Mouse (Mus musculus): ENCODE measurements around the gene Rad18. TPM values are rescaled to one million over a fixed set of nuclear protein-coding genes. Genes with fewer than 3 reads are reported as not detected.

The Rad18 gene
- total RNA-seq, 4 experiments from 2014 or later, result 7.4 to 8.9 (median 8.1) TPM

DNA sequence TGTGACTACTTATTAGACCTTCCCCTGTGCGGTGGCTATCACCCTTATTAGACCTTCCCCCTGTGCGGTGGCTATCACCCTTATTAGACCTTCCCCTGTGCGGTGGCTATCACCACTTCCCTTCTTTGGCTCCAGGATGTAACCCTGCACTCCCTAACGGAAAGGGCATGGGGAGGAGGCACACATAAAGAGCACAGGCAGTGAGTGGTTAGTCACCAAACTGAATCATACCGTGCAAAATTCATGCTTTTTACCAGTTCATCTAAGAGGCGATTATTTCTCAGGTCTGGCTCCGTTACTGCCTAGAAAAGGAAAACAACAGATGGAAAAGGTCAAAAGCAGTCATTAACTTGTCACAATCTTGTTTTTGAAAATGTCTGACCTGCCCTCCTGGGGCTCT lies 10.0 kb downstream of the Rad18 start:
- DNase-seq (ENCODE audit: low spot score in 2 of 2), result no peak

DNA sequence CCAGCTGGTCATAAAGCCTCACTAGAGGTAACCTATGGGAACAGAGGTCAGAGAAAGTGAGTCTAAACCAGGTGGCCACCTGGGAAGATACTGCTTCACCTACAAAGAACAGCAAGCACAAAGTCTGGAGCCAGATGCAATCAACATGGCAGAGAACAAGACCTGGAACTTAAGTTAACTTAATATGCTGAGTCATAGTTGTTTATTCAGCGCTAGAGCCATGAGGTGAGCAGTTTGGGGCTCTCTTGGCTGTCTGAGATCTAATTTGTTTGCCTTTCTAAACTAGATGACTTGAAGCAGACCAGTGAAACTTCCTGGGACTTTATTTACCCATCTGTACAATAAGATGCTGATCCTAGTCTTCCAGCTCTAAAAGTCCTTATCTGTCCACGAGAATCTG lies 12.4 kb downstream of the Rad18 start:
- DNase-seq (ENCODE audit: low spot score in 2 of 2), result no peak

DNA sequence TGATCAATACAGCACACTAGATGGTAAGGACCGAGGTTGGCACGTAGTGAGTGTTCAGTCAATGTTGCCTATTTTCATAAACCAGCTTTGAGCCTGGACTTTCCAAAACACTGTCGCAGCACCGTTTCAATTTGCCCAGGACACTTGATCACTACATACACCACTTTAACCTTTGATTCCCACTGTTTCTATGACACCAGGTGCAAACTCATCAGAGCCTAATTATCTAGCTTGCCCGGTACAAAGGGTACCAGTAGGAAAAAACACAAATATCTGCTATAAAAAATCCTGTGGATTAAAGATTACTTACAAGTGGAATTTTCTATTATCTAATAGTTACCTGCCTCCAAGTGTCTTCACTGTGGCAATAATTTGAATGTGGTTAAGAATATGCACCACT lies 64.4 kb downstream of the Rad18 start:
- no peak for DNase-seq (ENCODE audit: low spot score in 2 of 2)

DNA sequence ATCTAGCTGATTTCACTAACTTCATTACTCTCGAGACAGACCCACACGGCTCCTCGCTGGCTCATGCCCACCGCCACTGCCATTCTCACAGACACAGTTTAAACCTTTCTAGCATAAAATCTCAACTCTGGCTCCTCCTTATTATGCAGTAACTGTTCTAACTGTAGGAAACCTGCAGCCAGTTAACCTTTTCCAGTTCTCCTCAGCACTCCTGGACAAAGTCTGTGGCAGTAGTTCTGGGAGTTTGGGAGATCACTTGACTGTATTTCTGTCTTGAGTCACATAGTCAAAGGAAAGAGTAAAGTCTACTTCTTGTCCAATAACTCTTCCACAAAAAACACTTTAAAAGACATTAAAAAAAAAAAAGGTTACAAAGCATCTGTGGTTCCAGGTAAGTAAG lies 66.2 kb downstream of the Rad18 start:
- no peak for DNase-seq (ENCODE audit: low spot score in 2 of 2)

- DNase-seq (ENCODE audit: low spot score in 2 of 2), result no peak
Measured at GRCm38 (mm10) chr6:112628301-112628700, 68.2 kb downstream of the Rad18 start.

- DNase-seq (ENCODE audit: low spot score in 2 of 2), result no peak
Measured at GRCm38 (mm10) chr6:112622321-112622720, 74.2 kb downstream of the Rad18 start.

DNA sequence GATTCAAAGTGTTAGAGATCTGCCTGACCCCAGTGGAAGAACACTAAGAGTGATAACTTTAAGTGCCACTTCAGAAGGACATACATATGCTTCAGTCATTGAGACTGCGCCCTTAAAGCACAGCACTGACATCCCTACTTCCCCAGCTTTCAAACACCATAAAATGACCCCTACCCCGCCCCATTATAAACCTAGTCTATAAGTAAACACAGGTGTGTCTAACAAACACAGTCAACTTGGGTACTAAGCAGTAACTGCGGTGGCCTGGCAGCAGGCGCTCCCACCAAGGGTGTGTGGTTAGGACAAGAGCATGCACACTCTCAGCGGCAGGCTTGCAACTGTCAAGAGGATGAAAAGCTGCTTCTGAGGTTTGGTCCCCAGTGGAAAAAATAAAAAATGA lies 76.5 kb downstream of the Rad18 start:
- DNase-seq (ENCODE audit: low spot score in 2 of 2), result no peak

GRCm38 (mm10) chr6:112617728-112618318 lies 78.7 kb downstream of the Rad18 start:
- DNase-seq (ENCODE audit: low spot score in 2 of 2), result no peak

GRCm38 (mm10) chr6:112609027-112609426 lies 87.5 kb downstream of the Rad18 start:
- DNase-seq (ENCODE audit: low spot score in 2 of 2), result no peak

DNA sequence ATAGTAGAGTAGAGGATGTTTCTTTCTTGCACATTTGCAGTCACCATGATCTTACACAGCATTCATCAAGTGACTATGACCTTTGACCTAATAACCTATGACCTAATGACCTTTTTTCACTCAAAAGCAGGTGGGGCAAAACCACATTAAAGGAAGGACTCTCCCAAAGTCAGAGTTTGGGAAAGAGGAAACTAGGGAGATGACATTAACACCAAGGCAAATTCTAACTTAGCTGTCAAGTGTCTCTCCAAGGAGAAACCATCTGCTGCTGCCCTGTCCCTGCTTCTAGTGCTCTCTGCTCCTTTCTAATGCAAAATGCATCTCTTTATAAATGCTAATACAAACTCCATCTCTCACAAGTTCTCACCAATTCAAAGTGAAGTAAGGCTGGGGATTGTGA lies 92.6 kb downstream of the Rad18 start:
- DNase-seq (ENCODE audit: low spot score in 2 of 2), result no peak

DNA sequence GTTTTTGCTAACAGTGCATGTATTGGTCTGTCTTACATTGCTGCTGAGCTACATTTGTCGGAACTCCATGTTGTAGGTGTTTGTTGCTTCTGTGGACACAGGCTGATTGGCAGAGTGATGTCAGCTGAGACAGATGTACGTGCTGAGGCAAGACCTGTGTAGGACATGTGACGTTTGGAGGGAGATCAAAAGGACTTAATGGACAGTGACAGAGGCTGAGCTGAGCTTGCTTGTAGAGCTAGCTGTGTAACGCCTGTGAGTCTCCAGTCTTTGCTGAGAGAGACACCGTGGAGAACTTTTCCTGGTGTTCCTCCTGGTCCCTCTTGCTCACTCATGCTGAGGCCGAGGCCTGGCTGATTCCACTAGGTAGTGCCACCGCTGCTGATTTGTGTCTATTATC lies 101.5 kb downstream of the Rad18 start:
- DNase-seq (ENCODE audit: low spot score in 2 of 2), result no peak

DNA sequence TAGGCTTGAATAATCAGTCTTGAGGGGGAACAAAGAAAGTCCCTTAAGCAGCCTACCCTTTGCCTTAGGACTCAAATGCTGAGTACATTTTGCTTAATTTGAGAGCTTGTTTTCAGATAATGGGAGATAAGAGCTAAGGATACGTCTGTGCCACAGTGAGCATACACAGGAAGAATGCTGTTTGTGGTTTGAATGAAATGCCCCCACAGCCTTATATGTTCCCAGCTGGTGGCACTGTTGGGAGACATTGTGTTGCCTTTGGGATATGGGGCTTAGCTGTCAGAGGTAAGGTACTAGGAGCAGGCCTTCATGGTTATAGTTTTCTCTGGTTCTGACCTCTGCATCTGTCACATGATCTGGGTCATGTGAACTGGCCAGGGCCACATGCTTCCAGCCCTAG lies 108.6 kb downstream of the Rad18 start:
- no peak for DNase-seq (ENCODE audit: low spot score in 2 of 2)

GRCm38 (mm10) chr6:112586999-112587398 lies 109.5 kb downstream of the Rad18 start:
- DNase-seq (ENCODE audit: low spot score in 2 of 2), result no peak

DNA sequence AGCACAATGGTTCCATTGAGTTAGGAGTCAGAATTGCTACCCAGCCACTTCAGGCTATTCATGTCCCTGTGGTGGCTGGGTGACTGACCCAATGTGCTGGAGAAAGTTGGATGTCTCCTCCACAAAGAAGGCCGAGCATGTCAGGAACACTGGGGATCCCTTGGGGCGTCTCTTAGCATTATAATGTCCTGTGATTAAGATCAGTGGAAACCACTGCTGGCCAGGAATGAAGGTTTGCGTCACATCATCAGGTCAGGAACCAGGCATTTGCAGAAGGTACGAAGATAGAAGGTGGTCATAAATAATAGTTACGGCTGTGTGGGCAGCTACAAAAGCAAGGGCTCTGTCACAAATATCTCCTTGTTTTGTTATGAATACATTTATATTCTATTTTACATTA lies 111.5 kb downstream of the Rad18 start:
- DNase-seq (ENCODE audit: low spot score in 2 of 2), result no peak

DNA sequence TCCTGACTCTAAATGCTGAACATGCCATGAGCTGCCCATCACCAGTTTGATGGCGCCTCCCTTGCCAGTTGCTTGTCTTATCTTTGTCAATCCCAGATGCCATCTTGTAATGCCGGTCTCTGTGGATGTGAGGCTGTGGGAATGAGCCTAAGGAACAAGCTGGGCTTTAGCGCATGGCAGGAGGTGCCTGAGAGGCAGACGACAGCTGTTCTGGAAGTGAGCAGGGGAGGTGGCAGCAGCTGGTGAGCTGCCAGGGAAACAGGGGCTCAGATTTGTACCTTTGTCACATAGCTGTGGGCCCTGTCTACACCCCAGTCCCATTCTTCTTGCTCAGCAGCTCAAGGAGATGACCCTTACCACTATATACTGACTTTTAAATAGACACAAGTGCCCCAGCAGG lies 114.5 kb downstream of the Rad18 start:
- DNase-seq (ENCODE audit: low spot score in 2 of 2), result no peak

GRCm38 (mm10) chr6:112577198-112577597 lies 119.3 kb downstream of the Rad18 start:
- no peak for DNase-seq (ENCODE audit: low spot score in 2 of 2)

- DNase-seq (ENCODE audit: low spot score in 2 of 2), result no peak
Measured at GRCm38 (mm10) chr6:112574558-112574957, 121.9 kb downstream of the Rad18 start.

DNA sequence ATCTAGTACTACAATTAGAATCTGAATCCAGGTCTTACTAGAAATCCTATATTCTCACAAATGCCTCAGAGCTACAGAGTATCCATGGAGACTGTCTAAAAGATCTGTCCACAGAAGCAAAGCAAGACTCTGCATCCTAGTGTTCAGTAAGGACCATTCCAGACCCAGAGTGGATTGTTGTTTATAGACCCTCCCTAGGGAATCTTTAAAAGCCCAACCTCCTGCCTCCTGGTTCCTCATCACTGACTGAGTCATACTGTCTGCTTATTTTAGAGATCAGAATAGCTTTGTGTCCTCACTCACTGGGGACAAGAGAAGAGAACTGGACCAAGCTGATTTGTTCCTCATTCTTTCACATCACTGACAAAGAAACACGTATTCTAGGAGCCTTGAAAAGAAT lies 126.1 kb downstream of the Rad18 start:
- DNase-seq (ENCODE audit: low spot score in 2 of 2), result no peak

Other genes with a start within 250 kb of the Rad18 start
- gene Cav3, start 237.2 kb downstream of the Rad18 start, total RNA-seq (2022), result 1 to 10 TPM in 1 of 4 experiments, under 1 TPM in 3; 0.37 to 1.0 (median 0.43) TPM
- 1 to 10 TPM; 4.9 to 7.6 (median 6.0) TPM for gene Oxtr, start 206.7 kb downstream of the Rad18 start, total RNA-seq (2022)

Measured in layer of hippocampus, adult 8-10 months (tissue).